Mouse (Mus musculus) lung, postnatal 14 days (tissue): ENCODE data around the gene Eif4b.
A peak's percentile ranks its signal among the peaks of the same experiment; 100 is the strongest.

ENCODE experiments used
- DNase-seq: peaks from one replicate; pipeline ENCODE4 v3.0.0; 2021

Gene Eif4b

GRCm38 (mm10) chr15:102073559-102074069 lies at the start of gene Eif4b:
Gene Eif4b (plus strand): TSS chr15:102073773.
- peak; percentile 99 for DNase-seq

- no peak for DNase-seq
These were observed 49.7 kb upstream of the Eif4b start for GRCm38 (mm10) chr15:102023888-102024287.

GRCm38 (mm10) chr15:102025136-102025872 lies 48.3 kb upstream of the Eif4b start:
- DNase-seq: no peak

GRCm38 (mm10) chr15:102026430-102026829 lies 47.1 kb upstream of the Eif4b start:
- no peak for DNase-seq

GRCm38 (mm10) chr15:102028040-102028439 lies 45.5 kb upstream of the Eif4b start, which contains the start of gene Krt18:
Gene Krt18 (plus strand): TSS chr15:102028180.
- DNase-seq: peak; percentile 56

- no peak for DNase-seq
These were observed 39.2 kb upstream of the Eif4b start for GRCm38 (mm10) chr15:102034121-102035053.

- no peak for DNase-seq
These were observed 33.3 kb upstream of the Eif4b start for GRCm38 (mm10) chr15:102040277-102040676.

GRCm38 (mm10) chr15:102041951-102042350 lies 31.6 kb upstream of the Eif4b start:
- DNase-seq: no peak

- DNase-seq: no peak
These were observed 28.8 kb upstream of the Eif4b start for GRCm38 (mm10) chr15:102044745-102045144.

- no peak for DNase-seq
These were observed 27.9 kb upstream of the Eif4b start for GRCm38 (mm10) chr15:102045691-102046090.

GRCm38 (mm10) chr15:102048006-102048405 lies 25.6 kb upstream of the Eif4b start:
- no peak for DNase-seq

- DNase-seq: no peak
These were observed 23.7 kb upstream of the Eif4b start for GRCm38 (mm10) chr15:102049871-102050270.

GRCm38 (mm10) chr15:102051920-102052683 lies 21.5 kb upstream of the Eif4b start:
- peak; percentile 31 for DNase-seq

- no peak for DNase-seq
These were observed 16.9 kb upstream of the Eif4b start for GRCm38 (mm10) chr15:102056495-102057174.

GRCm38 (mm10) chr15:102065661-102066325 lies 7.8 kb upstream of the Eif4b start:
- peak; percentile 98 for DNase-seq

GRCm38 (mm10) chr15:102070476-102071467 lies 2.8 kb upstream of the Eif4b start:
- no peak for DNase-seq

GRCm38 (mm10) chr15:102072963-102073558 lies 512 bp upstream of the Eif4b start:
- DNase-seq: no peak

- DNase-seq: peak; percentile 57
These were observed 628 bp downstream of the Eif4b start for GRCm38 (mm10) chr15:102074070-102074731.
